Mouse (Mus musculus): Measurements from ENCODE around the gene Pex7. TPM values are rescaled to one million over a fixed set of nuclear protein-coding genes. Genes with fewer than 3 reads are reported as not detected.

The Pex7 gene
- total and polyA plus RNA-seq, 3 experiments, result 15.6 to 38.3 (median 30.3) TPM

DNA sequence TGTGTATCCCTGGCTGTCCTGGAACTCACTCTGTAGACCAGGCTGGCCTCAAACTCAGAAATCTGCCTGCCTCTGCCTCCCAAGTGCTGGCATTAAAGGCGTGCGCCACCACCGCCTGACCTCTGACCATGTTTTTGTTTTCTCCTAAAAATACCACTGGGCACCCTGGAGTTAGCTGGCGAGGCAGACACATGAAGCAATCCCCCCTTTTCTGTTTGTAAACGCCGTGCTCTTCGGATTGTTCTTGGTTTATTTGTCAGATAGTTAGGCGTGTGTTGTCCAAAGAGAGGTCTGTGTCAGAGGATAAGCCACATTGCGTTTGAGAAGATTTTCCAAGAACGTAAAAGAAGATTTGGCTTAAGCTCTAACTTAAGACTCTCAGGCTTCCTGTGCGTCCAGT lies 40.9 kb upstream of the Pex7 start:
- DNase-seq (ENCODE audit: low spot score) (no peak), ATAC-seq (ENCODE audit: extremely low read depth, insufficient number of reproducible peaks, low FRiP score, poor library complexity, severe bottlenecking) (no peak)
- Histone ChIP-seq H3K4me1 (ENCODE audit: insufficient read depth, low read depth, low read length) (no peaks in the 10 kb centered on the region), H3K4me3 (ENCODE audit: low read depth, low read length) (no peak overlapping the region), H3K27me3 (ENCODE audit: insufficient read depth, low read length) (peaks cover 11% of the 10 kb centered on the region), H3K36me3 (replicated peaks) (no peaks in the 10 kb centered on the region), H3K9me3 (replicated peaks) (no peaks in the 10 kb centered on the region)
- no peak for TF ChIP-seq GATA1 (IDR thresholded peaks at IDR 0.05; ENCODE audit: borderline replicate concordance, low read length)

DNA sequence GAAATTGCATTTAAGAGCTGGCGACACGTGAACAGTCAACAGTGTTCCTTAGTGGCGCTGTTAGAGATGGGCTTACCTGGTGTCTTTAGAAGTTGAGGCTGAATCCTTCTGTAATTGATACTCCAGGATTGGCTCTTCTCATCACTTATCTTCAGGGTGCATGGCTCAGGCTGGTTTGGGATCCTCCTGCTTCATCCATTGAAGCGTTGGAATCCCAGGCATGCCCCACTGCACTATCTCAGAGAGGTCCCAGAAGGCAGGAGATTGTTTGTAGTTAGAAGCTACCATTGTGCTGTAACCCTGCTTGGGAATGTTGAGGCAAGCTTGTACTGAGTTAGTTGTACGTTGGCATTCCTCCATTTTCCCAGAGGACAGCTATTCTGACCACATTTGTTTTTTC lies 40.4 kb upstream of the Pex7 start:
- Histone ChIP-seq H3K36me3 (replicated peaks) (no peaks in the 10 kb centered on the region), H3K4me1 (ENCODE audit: insufficient read depth, low read depth, low read length) (no peaks in the 10 kb centered on the region), H3K4me3 (ENCODE audit: low read depth, low read length) (no peak overlapping the region), H3K27me3 (ENCODE audit: insufficient read depth, low read length) (peaks cover 11% of the 10 kb centered on the region), H3K9me3 (replicated peaks) (no peaks in the 10 kb centered on the region)
- ATAC-seq (ENCODE audit: extremely low read depth, insufficient number of reproducible peaks, low FRiP score, poor library complexity, severe bottlenecking) (no peak), DNase-seq (ENCODE audit: low spot score) (no peak)
- TF ChIP-seq CTCF (IDR thresholded peaks at IDR 0.05; ENCODE audit: low read depth, low read length) (no peak), POLR2AphosphoS5 (IDR thresholded peaks at IDR 0.05; ENCODE audit: insufficient replicate concordance, low read depth, low read length) (no peak), GATA1 (IDR thresholded peaks at IDR 0.05; ENCODE audit: borderline replicate concordance, low read length) (no peak)

DNA sequence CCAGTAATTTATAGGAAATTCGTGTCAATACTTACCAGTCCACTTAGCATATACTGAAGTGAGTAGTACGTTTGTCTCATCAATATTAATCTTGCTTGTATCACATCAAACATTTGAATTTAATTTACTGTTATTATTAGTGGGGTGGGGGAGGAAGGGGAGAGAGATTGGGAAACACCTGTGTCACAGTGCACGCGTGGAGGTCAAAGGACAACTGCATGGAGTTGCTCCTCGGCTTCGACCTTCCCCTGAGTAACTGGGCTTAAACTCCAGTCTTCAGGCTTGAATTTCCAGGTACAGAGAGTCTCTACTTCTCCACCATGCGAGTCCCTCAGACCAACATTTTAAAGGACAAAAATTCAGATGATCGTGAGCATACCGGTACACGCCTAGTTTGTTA lies 40.0 kb upstream of the Pex7 start:
- Histone ChIP-seq H3K27me3 (ENCODE audit: insufficient read depth, low read length) (peaks cover 11% of the 10 kb centered on the region), H3K9me3 (replicated peaks) (no peaks in the 10 kb centered on the region), H3K36me3 (replicated peaks) (no peaks in the 10 kb centered on the region), H3K4me3 (ENCODE audit: low read depth, low read length) (no peak overlapping the region), H3K4me1 (ENCODE audit: insufficient read depth, low read depth, low read length) (no peaks in the 10 kb centered on the region)
- DNase-seq (ENCODE audit: low spot score), result no peak
- no peak for ATAC-seq (ENCODE audit: extremely low read depth, insufficient number of reproducible peaks, low FRiP score, poor library complexity, severe bottlenecking)
- TF ChIP-seq GATA2 (IDR thresholded peaks at IDR 0.05; ENCODE audit: borderline replicate concordance, low read depth, low read length), result no peak
- TF ChIP-seq TAL1 (conservative IDR thresholded peaks at IDR 0.05; ENCODE audit: low read depth, low read length), result no peak
- TF ChIP-seq CTCF (IDR thresholded peaks at IDR 0.05; ENCODE audit: low read depth, low read length), result no peak
- no peak for TF ChIP-seq GATA1 (IDR thresholded peaks at IDR 0.05; ENCODE audit: borderline replicate concordance, low read length)
- no peak for TF ChIP-seq POLR2AphosphoS5 (IDR thresholded peaks at IDR 0.05; ENCODE audit: insufficient replicate concordance, low read depth, low read length)

DNA sequence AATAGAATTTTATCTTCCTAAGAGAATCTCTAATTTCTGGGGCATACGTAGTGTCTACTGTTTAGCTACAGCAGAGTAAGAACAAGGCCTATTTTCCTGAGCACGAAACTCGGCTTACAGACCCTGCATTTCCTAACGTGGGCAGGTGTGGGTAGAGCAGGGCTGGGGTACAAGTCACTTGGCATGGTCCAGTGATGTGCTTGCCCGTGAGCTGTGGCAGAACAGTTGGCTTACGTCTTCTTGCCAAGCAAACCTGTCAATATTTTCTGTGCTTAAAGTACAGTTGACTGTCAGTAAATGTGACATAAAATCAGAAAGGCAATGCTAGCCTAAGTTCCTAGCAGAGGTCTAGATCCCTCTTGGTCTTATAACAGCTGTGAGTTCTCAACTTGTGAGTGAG lies 39.2 kb upstream of the Pex7 start:
- no peak for TF ChIP-seq TAL1 (conservative IDR thresholded peaks at IDR 0.05; ENCODE audit: low read depth, low read length)
- no peak for TF ChIP-seq CTCF (IDR thresholded peaks at IDR 0.05; ENCODE audit: low read depth, low read length)
- no peak for TF ChIP-seq GATA1 (IDR thresholded peaks at IDR 0.05; ENCODE audit: borderline replicate concordance, low read length)
- TF ChIP-seq GATA2 (IDR thresholded peaks at IDR 0.05; ENCODE audit: borderline replicate concordance, low read depth, low read length), result no peak
- TF ChIP-seq POLR2AphosphoS5 (IDR thresholded peaks at IDR 0.05; ENCODE audit: insufficient replicate concordance, low read depth, low read length), result no peak
- Histone ChIP-seq H3K4me1 (ENCODE audit: insufficient read depth, low read depth, low read length) (no peaks in the 10 kb centered on the region), H3K36me3 (replicated peaks) (no peaks in the 10 kb centered on the region), H3K9me3 (replicated peaks) (no peaks in the 10 kb centered on the region), H3K4me3 (ENCODE audit: low read depth, low read length) (no peak overlapping the region), H3K27me3 (ENCODE audit: insufficient read depth, low read length) (peaks cover 11% of the 10 kb centered on the region)
- no peak for DNase-seq (ENCODE audit: low spot score)
- no peak for ATAC-seq (ENCODE audit: extremely low read depth, insufficient number of reproducible peaks, low FRiP score, poor library complexity, severe bottlenecking)

DNA sequence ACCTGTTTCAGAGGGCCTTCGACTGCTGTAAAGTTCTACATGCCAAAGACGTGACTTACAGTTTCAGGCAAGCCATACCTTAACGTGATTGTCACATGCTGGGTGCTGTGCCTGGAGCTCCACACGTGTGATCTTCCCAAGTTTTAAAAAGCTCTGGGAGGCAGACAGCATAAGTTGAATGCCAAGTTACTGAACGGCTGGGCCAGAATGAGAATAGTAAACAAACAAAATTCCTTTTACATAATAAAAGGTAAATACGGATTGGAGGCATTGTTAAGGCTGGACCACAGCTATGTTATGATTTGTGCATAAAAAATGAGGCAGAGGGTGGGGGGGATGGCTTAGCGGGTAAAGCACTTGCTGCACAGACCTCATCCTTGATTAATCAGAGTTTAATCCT lies 38.2 kb upstream of the Pex7 start:
- DNase-seq (ENCODE audit: low spot score) (no peak), ATAC-seq (ENCODE audit: extremely low read depth, insufficient number of reproducible peaks, low FRiP score, poor library complexity, severe bottlenecking) (no peak)
- Histone ChIP-seq H3K9me3 (replicated peaks) (no peaks in the 10 kb centered on the region), H3K36me3 (replicated peaks) (no peaks in the 10 kb centered on the region), H3K4me1 (ENCODE audit: insufficient read depth, low read depth, low read length) (no peaks in the 10 kb centered on the region), H3K4me3 (ENCODE audit: low read depth, low read length) (no peak overlapping the region), H3K27me3 (ENCODE audit: insufficient read depth, low read length) (peaks cover 11% of the 10 kb centered on the region)
- no peak for TF ChIP-seq POLR2AphosphoS5 (IDR thresholded peaks at IDR 0.05; ENCODE audit: insufficient replicate concordance, low read depth, low read length)

DNA sequence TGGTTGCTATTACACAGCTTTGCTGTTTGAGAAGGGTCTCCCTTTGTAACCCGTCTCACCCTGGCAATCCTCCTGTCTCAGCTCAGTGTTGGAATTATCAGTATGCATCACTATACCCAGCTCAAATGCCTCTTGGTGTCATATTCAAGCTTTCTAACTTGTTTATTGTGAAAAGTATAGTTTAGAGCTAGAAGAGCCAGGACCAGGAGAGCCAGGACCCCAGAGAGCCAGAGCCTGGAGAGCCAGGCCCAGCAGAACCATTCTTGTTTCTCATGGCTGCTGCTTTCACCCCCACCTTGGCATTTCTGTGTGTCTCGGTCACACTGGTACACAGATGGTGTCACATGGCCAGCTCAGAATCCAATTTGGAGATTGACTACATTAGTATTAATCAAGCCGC lies 35.1 kb upstream of the Pex7 start:
- Histone ChIP-seq H3K27me3 (ENCODE audit: insufficient read depth, low read length) (peaks cover 17% of the 10 kb centered on the region), H3K4me1 (ENCODE audit: insufficient read depth, low read depth, low read length) (peaks cover 4% of the 10 kb centered on the region; the same call in 1 of the 2 replicates), H3K36me3 (replicated peaks) (no peaks in the 10 kb centered on the region), H3K4me3 (ENCODE audit: low read depth, low read length) (no peak overlapping the region), H3K9me3 (replicated peaks) (no peaks in the 10 kb centered on the region)
- DNase-seq (ENCODE audit: low spot score), result no peak
- ATAC-seq (ENCODE audit: extremely low read depth, insufficient number of reproducible peaks, low FRiP score, poor library complexity, severe bottlenecking), result no peak
- TF ChIP-seq CTCF (IDR thresholded peaks at IDR 0.05; ENCODE audit: low read depth, low read length) (no peak), TAL1 (conservative IDR thresholded peaks at IDR 0.05; ENCODE audit: low read depth, low read length) (no peak), GATA1 (IDR thresholded peaks at IDR 0.05; ENCODE audit: borderline replicate concordance, low read length) (no peak), POLR2AphosphoS5 (IDR thresholded peaks at IDR 0.05; ENCODE audit: insufficient replicate concordance, low read depth, low read length) (no peak)

DNA sequence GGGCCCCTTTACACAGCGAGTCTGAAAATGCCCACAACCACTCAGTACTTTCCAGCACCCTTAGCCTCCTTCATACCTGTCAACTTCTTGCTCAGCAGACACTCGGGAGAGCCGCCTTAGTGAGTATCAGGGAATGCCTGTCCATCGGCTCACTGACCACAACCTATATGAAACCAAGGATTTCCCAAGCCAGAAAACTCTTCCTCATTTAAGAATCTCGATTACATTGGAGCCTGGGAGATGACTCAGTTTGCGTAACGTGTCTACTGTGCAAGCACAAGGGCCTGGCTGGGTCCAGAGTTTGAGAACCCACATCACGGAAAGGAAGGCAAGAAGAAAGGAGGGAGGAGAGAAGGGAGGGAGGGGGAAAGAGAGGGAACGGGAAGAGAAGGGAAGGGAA lies 34.4 kb upstream of the Pex7 start:
- H3K36me3 ChIP-seq (replicated peaks), result no peaks in the 10 kb centered on the region
- TF ChIP-seq POLR2AphosphoS5 (IDR thresholded peaks at IDR 0.05; ENCODE audit: insufficient replicate concordance, low read depth, low read length) (no peak), GATA1 (IDR thresholded peaks at IDR 0.05; ENCODE audit: borderline replicate concordance, low read length) (no peak), CTCF (IDR thresholded peaks at IDR 0.05; ENCODE audit: low read depth, low read length) (no peak), TAL1 (conservative IDR thresholded peaks at IDR 0.05; ENCODE audit: low read depth, low read length) (no peak), GATA2 (IDR thresholded peaks at IDR 0.05; ENCODE audit: borderline replicate concordance, low read depth, low read length) (no peak)
- no peak for ATAC-seq (ENCODE audit: extremely low read depth, insufficient number of reproducible peaks, low FRiP score, poor library complexity, severe bottlenecking)
- H3K4me1 ChIP-seq (ENCODE audit: insufficient read depth, low read depth, low read length), result peaks cover 4% of the 10 kb centered on the region; the same call in 1 of the 2 replicates
- H3K4me3 ChIP-seq (ENCODE audit: low read depth, low read length), result no peak overlapping the region
- no peaks in the 10 kb centered on the region for H3K9me3 ChIP-seq (replicated peaks)
- DNase-seq (ENCODE audit: low spot score), result no peak
- H3K27me3 ChIP-seq (ENCODE audit: insufficient read depth, low read length), result peaks cover 17% of the 10 kb centered on the region
